ENCODE assay signal across 8 mouse cellular contexts in genomic region chr5:108676772-108677498, GRCm38 (mm10). TPM values are rescaled to one million over a fixed set of nuclear protein-coding genes. Genes with fewer than 3 reads are reported as not detected.
DNase-seq lines count a peak whose midpoint lies in the region; ATAC-seq and TF ChIP-seq lines count a peak whose summit lies in the region.

No protein-coding gene starts in this region.

- ATAC-seq in erythroblast, adult 5-6 weeks (replicated peaks; ENCODE audit: low FRiP score, poor library complexity, severe bottlenecking): peak; percentile 65
- peak; percentile 23; the same call in 1 of the 2 replicates for ATAC-seq in limb, embryonic 11.5 days (ENCODE audit: insufficient number of reproducible peaks, low FRiP score, low TSS enrichment, low read depth)

- 9% methylated on average over 5 of the region's 5 CpGs for WGBS in limb, embryonic 11.5 days
- WGBS in olfactory bulb, adult 2 months: 19% methylated on average over 5 of the region's 5 CpGs

- no peak for DNase-seq in layer of hippocampus, adult 2 months (ENCODE audit: low spot score in 2 of 2)
- no peak for DNase-seq in layer of hippocampus, postnatal 25 days (ENCODE audit: extremely low spot score in 1 of 2, low spot score in 1 of 2)
- peak; percentile 36 for DNase-seq in limb, embryonic 11.5 days (ENCODE audit: low spot score)
- DNase-seq in B cell, adult 2 months: no peak
- no peak for DNase-seq in Muller cell, postnatal 12 days (ENCODE audit: inconsistent ontology term)
- no peak for DNase-seq in gastrocnemius, postnatal 10 days

- peaks cover 4% of the 10 kb centered on the region; the same call in 1 of the 2 replicates for H3K36me3 ChIP-seq in limb, embryonic 11.5 days (ENCODE audit: control insufficient read depth, insufficient read depth, low read length)

- peak overlapping the region; percentile 50 for H3K4me3 ChIP-seq in layer of hippocampus, adult 2 months
- H3K4me3 ChIP-seq in limb, embryonic 11.5 days (ENCODE audit: low read depth, low read length): peak overlapping the region; percentile 25; the same call in 1 of the 2 replicates
- H3K4me3 ChIP-seq in olfactory bulb, adult 2 months (ENCODE audit: insufficient read depth, low read depth, low read length): peak overlapping the region; percentile 36

- no peaks in the 10 kb centered on the region for H3K27me3 ChIP-seq in limb, embryonic 11.5 days (ENCODE audit: control insufficient read depth, insufficient read depth, low read length)

- H3K9ac ChIP-seq in limb, embryonic 11.5 days (ENCODE audit: low read length): peak overlapping the region; percentile 61

- H3K4me1 ChIP-seq in limb, embryonic 11.5 days (ENCODE audit: control insufficient read depth, insufficient read depth, low read length): peaks cover 7% of the 10 kb centered on the region
- peaks cover 26% of the 10 kb centered on the region for H3K4me1 ChIP-seq in olfactory bulb, adult 2 months (ENCODE audit: control insufficient read depth, insufficient read depth, low read length)

- TF ChIP-seq CTCF in layer of hippocampus, adult 2 months (conservative IDR thresholded peaks at IDR 0.05): no peak
- no peak for TF ChIP-seq CTCF in olfactory bulb, adult 2 months (IDR thresholded peaks at IDR 0.05; ENCODE audit: insufficient read depth, low read depth, low read length)

- H3K4me2 ChIP-seq in limb, embryonic 11.5 days (ENCODE audit: low read depth, severe bottlenecking): peak overlapping the region; percentile 53

- H3K27ac ChIP-seq in layer of hippocampus, adult 2 months: peak overlapping the region; percentile 93
- peak overlapping the region; percentile 48 for H3K27ac ChIP-seq in limb, embryonic 11.5 days (replicated peaks; ENCODE audit: low read depth, low read length)
- peak overlapping the region; percentile 87; the same call in 1 of the 2 replicates for H3K27ac ChIP-seq in olfactory bulb, adult 2 months (ENCODE audit: insufficient read depth, low read depth, low read length)

- no peaks in the 10 kb centered on the region for H3K9me3 ChIP-seq in limb, embryonic 11.5 days (ENCODE audit: control insufficient read depth, low read length)

- TF ChIP-seq POLR2A in olfactory bulb, adult 2 months (IDR thresholded peaks at IDR 0.05; ENCODE audit: insufficient read depth, low read depth, low read length): no peak

RNA-seq across cellular contexts. Expression of gene Slc26a1, which starts 1.6 kb away (rescaled TPM):
- total RNA-seq in layer of hippocampus, adult 2 months (2021): 1 to 10 TPM; 1.2 TPM
- total RNA-seq in layer of hippocampus, postnatal 25 days (2021): 1 to 10 TPM; 1.2 to 1.6 TPM
- total RNA-seq in erythroblast, adult 5-6 weeks (2015; ENCODE audit: low replicate concordance): 0.38 and 3.3 TPM in 2 replicates
- 0.68 and 1.4 TPM in 2 replicates for total RNA-seq in erythroblast, adult 5-6 weeks (2017; ENCODE audit: low replicate concordance)
- 0.55 and 0.84 TPM in 2 replicates for polyA plus RNA-seq in limb, embryonic 11.5 days (2014; fragmentation: Nextera tagmentation; extraction: Ambion mirVana)
- polyA plus RNA-seq in olfactory bulb, adult 2 months (2012; ENCODE audit: insufficient read depth, insufficient read length, low replicate concordance, missing spikeins): not detected in 2 replicates
- total RNA-seq in gastrocnemius, postnatal 10 days (2021): under 1 TPM; 0.07 to 0.20 TPM

RNA-seq across cellular contexts. Expression of gene Dgkq, which starts 7.5 kb away (rescaled TPM):
- total RNA-seq in layer of hippocampus, adult 2 months (2021): 10 to 100 TPM; 50.2 to 51.5 TPM
- total RNA-seq in layer of hippocampus, postnatal 25 days (2021): 10 to 100 TPM; 44.5 to 54.9 TPM
- 0.96 and 4.8 TPM in 2 replicates for total RNA-seq in erythroblast, adult 5-6 weeks (2015; ENCODE audit: low replicate concordance)
- 0.70 and 1.3 TPM in 2 replicates for total RNA-seq in erythroblast, adult 5-6 weeks (2017; ENCODE audit: low replicate concordance)
- polyA plus RNA-seq in limb, embryonic 11.5 days (2014; fragmentation: Nextera tagmentation; extraction: Ambion mirVana): 8.5 and 11.3 TPM in 2 replicates
- polyA plus RNA-seq in olfactory bulb, adult 2 months (2012; ENCODE audit: insufficient read depth, insufficient read length, low replicate concordance, missing spikeins): not detected in 2 replicates
- total RNA-seq in gastrocnemius, postnatal 10 days (2021): 1 to 10 TPM; 3.7 to 8.3 TPM

RNA-seq across cellular contexts. Expression of gene Fgfrl1, which starts 15.2 kb away (rescaled TPM):
- total RNA-seq in layer of hippocampus, adult 2 months (2021): 10 to 100 TPM; 21.3 to 22.4 TPM
- total RNA-seq in layer of hippocampus, postnatal 25 days (2021): 10 to 100 TPM; 23.5 to 31.4 TPM
- total RNA-seq in erythroblast, adult 5-6 weeks (2015; ENCODE audit: low replicate concordance): 14.0 and 15.2 TPM in 2 replicates
- total RNA-seq in erythroblast, adult 5-6 weeks (2017; ENCODE audit: low replicate concordance): 18.5 and 21.0 TPM in 2 replicates
- 38.1 and 46.0 TPM in 2 replicates for polyA plus RNA-seq in limb, embryonic 11.5 days (2014; fragmentation: Nextera tagmentation; extraction: Ambion mirVana)
- polyA plus RNA-seq in olfactory bulb, adult 2 months (2012; ENCODE audit: insufficient read depth, insufficient read length, low replicate concordance, missing spikeins): not detected in 2 replicates
- total RNA-seq in gastrocnemius, postnatal 10 days (2021): 10 to 100 TPM; 67.3 to 80.5 TPM

RNA-seq across cellular contexts. Expression of gene Idua, which starts 16.8 kb away (rescaled TPM):
- total RNA-seq in layer of hippocampus, adult 2 months (2021): 10 to 100 TPM; 16.8 to 17.1 TPM
- total RNA-seq in layer of hippocampus, postnatal 25 days (2021): 10 to 100 TPM; 10.4 to 19.6 TPM
- total RNA-seq in erythroblast, adult 5-6 weeks (2015; ENCODE audit: low replicate concordance): 2.9 and 8.8 TPM in 2 replicates
- 1.1 and 2.7 TPM in 2 replicates for total RNA-seq in erythroblast, adult 5-6 weeks (2017; ENCODE audit: low replicate concordance)
- polyA plus RNA-seq in limb, embryonic 11.5 days (2014; fragmentation: Nextera tagmentation; extraction: Ambion mirVana): 14.3 and 14.5 TPM in 2 replicates
- polyA plus RNA-seq in olfactory bulb, adult 2 months (2012; ENCODE audit: insufficient read depth, insufficient read length, low replicate concordance, missing spikeins): not detected in 2 replicates
- total RNA-seq in gastrocnemius, postnatal 10 days (2021): 1 to 10 TPM; 6.3 to 8.0 TPM

RNA-seq across cellular contexts. Expression of gene Tmem175, which starts 47.4 kb away (rescaled TPM):
- total RNA-seq in layer of hippocampus, adult 2 months (2021): 10 to 100 TPM; 40.7 to 43.5 TPM
- 10 to 100 TPM; 39.6 to 47.4 TPM for total RNA-seq in layer of hippocampus, postnatal 25 days (2021)
- total RNA-seq in erythroblast, adult 5-6 weeks (2015; ENCODE audit: low replicate concordance): 3.1 and 12.5 TPM in 2 replicates
- total RNA-seq in erythroblast, adult 5-6 weeks (2017; ENCODE audit: low replicate concordance): 0.70 and 9.2 TPM in 2 replicates
- polyA plus RNA-seq in limb, embryonic 11.5 days (2014; fragmentation: Nextera tagmentation; extraction: Ambion mirVana): 16.5 and 18.3 TPM in 2 replicates
- not detected in 2 replicates for polyA plus RNA-seq in olfactory bulb, adult 2 months (2012; ENCODE audit: insufficient read depth, insufficient read length, low replicate concordance, missing spikeins)
- 1 to 10 TPM; 6.8 to 7.8 TPM for total RNA-seq in gastrocnemius, postnatal 10 days (2021)

Comparison
In these comparisons a context has a peak if more than half of its experiments do, and no peak if none do; other contexts are left out.
1. RNA of gene Dgkq, which starts 7.5 kb away (total RNA-seq): 44.5 to 54.9 TPM in layer of hippocampus, postnatal 25 days and 50.2 to 51.5 TPM in layer of hippocampus, adult 2 months; 3.7 to 8.3 TPM in gastrocnemius, postnatal 10 days and 0.70 to 4.8 TPM in erythroblast, adult 5-6 weeks; every median in the first group is over 4 times any median in the second.
2. Peak in every context shown above with its lines, with median percentiles within 50 percentile points of each other: H3K27ac ChIP-seq and H3K4me3 ChIP-seq.